Mouse (Mus musculus) c-Kit-negative CD71-positive TER-119-positive erythroid progenitor cells, embryonic 14.5 days (primary cell): ENCODE measurements at regions not wholly inside any gene's neighbourhood (a gene's known extent, or its start where the extent isn't known, plus 50 kb on each side); places are given as distances from the start of the nearest gene placed in this dataset.

Experiments
- DNase-seq: peaks from one replicate; pipeline ENCODE4 v3.0.0-alpha.2; 2013; ENCODE audit warnings: low read depth, low spot score

DNA sequence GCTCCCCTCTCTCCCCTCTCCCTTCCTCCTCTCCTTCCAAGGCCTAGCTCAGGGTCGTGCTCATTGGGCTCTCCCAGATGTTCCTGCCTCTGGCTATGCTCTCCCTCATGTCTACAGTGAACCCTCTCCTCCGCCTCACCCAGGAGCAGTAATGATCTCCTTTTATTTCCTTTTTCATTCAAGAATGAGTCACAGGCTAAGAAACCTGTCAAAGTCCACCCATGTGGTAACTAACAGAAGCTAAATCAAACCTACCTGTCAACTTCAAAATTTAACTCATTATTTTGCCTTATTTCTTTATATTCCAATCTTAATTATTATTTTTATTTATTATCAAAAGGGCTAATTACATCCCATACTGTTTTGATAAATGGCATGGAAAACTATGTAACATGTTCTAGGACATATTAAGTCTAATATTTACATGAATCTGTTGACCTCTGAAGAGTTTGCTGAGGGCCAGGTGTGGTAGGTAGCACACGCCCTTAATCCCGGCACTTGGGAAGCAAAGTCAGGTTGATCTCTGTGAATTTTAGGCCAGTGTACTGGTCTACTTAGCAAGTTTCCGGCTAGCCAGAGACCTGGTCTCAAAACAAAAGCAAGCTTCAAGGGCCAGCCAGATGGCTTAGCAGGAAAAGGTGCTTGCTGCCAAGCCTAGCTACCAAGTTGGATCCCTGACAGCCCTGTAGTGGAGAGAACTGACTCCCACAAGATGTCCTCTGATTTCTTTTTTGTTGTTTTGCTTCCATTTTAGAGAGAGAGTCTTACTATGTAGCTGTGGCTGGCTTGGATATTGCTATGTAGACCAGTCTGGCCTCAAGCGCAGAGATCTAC is 51.9 kb upstream of the Slc16a1 start:
- no peak for DNase-seq

DNA sequence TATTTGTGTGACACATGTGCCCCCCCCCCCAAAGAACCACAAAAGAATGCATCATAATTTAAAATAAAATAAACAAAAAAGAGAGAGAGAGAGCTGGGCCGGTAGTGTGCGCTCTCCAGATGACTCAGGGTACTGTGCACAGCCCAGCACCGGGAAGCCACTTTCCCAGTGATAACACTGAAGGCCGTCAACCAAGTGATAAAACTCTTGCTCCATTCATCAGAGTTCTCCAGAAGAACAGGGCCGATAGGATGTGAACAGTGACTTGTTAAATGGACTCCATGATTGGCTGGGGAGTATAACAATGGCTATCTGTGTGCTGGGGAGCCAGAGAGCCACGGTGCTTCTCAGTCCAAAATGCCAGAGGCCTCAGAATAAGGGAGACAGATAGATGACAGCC is 53.2 kb upstream of the Slc16a1 start:
- DNase-seq: peak; percentile 16

DNA sequence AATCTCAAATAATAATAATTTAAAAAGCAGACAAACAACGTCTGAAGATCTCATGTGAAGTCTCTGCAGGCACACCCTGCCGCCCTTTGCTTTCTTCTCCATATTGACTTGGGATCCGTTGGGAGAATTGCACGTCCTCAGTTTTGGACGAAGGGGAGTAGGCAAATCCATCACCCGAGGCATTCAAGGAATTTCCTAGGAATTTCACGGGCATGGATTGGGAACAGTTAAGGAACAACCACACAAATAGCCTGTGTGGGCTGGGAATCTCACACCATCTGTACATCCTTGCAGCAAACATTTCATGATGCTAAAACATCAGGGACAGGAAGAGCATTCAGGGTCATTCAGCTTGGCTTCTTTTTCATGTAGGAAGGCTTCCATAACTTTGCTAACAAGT is 55.2 kb upstream of the Slc16a1 start:
- DNase-seq: no peak

DNA sequence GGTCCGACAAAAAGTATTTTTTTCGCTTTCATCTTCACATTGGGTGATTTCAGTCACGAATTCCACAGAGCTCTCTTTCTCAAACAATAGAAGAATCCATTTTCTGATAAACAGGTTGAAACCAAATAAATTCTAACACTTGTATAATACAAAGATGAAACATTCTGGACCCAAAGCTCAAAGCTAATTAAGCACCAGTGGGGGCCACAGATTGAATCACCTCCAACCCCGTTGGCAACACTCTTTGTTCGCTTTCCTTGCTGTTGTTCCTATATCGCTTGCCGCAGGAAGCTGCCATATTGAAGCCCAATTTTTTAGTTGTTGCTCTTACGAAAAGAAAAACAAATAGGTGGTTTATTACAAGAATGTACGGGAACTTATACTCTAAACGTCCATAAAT is 55.9 kb upstream of the Slc16a1 start:
- no peak for DNase-seq

DNA sequence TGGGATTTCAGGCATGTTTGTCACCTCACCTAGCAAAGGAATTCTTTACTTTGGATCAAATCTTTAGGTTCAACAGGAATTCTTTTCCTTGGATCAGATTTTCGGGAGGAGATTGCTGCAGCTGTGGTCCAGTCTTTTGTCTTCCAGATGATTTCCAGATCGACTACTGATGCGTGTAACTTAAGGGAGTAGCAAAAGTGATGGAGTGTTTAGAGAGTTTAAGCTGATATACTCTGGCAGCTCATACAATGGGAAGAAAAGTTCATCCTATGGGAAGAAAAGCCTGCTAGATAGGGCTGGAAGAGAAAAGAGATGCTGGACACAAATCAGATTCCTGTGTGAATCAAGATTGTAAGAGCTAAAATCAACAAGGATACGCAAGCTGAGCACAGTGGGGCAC is 59.3 kb upstream of the Slc16a1 start:
- no peak for DNase-seq

DNA sequence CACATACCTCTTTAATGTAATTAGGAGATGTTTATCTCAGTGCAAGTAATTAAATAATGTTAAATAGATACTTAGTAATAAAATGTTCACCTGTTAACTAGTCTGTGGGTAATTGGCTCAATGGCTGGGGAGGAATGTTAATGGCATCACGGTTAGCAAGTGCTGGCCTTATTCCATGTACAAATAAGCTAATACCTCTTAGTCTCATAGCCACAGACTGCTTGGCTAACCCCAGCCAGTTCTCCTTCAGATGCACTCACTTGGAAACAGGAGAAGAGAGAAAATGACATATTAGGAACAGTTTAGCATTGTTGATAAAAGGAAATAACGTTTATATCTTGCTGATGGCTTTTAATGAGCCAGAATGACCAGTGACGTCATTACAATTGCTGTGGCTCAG is 60.1 kb upstream of the Slc16a1 start:
- DNase-seq: no peak

DNA sequence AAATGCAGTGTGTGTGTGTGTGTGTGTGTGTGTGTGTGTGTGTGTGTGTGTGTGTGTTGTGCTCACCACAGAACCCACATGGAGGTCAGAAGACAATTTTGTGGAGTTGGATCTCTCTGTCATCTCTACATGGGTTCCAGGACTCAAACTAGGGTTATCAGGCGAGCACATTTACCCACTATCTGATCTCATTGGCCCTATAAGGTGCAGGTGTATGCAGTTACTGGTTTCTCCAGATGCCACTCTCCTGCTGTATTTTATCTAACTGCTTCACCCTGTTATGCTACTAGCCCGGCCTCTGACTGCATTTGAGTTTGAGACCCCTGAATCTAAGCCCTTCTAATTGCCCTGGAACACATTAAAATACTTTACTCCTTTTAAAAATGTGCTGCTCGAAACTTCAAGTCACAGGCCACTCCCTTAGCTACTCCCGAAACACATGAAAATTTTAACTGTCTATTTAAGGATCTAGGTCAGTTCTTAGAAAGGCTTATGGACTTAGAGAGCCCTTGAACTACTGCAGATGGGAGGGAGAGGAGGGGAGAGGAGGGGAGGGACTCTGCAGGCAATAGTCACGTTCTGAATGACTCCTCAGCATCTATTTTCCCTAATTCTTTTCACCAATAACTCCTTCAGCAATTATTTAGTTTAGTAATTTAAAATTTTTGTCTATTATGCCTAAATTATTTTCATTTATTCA is 61.1 kb upstream of the Slc16a1 start:
- DNase-seq: no peak

DNA sequence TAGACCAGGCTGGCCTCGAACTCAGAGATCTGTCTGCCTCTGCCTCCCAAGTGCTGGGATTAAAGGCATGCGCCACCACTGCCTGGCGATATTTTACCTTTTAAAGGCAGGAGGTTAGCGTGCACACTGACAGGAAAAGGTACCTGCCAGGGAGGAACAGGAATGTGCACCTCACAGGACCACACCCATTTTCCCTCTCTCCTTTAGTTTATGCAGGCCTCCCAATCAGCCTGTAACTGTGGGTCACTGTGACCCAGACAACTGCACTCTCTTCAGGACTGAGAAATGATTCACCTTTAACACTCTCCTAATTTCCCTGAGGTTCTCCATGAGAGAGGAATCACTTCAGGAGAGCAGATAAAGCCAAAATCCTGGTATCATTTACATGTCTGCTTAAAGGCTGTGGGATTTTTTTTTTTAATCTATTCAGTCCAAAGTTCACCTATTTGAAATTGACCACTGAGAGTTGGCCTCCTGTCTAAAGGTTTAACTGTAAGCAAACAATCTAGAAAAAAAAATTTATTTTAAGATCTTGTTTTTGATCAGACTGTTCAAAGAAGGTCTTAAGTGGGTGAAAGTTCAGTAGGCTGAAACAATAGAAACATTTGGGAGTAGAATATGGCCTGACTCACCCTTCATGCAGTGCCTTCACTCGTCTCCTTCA is 61.7 kb upstream of the Lrig2 start:
- no peak for DNase-seq

DNA sequence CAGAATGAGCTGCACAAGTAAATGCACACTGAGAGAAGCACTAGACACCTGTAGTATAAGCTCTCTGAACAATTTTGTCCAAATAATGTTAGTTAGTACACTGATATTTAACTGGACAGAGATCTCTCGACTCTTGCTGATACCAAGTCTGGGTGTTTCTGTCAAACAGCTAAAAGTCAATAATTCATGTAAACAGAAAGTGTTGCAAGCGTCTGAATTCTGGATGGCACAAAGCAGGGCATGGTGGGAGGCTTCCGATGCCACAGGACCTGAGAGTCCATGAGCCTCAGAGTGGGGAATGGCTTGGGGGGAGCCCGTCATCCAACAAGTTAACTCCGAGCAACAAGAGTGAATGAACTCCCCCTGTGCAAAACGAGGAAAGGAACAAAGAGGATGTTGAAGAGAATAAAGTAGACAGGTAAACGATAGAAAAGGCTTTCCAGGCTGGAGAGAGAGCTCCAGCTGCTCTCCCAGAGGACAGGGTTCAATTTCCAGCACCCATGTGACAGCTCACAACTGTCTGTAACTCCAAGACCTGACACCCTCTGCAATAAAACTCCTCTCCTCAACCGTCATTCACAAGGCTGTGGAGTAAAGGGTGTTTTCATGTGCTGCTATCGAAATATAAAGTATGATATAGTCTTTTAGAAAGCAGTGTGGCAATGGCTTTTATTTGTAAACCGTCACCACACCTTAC is 60.4 kb upstream of the Lrig2 start:
- no peak for DNase-seq

DNA sequence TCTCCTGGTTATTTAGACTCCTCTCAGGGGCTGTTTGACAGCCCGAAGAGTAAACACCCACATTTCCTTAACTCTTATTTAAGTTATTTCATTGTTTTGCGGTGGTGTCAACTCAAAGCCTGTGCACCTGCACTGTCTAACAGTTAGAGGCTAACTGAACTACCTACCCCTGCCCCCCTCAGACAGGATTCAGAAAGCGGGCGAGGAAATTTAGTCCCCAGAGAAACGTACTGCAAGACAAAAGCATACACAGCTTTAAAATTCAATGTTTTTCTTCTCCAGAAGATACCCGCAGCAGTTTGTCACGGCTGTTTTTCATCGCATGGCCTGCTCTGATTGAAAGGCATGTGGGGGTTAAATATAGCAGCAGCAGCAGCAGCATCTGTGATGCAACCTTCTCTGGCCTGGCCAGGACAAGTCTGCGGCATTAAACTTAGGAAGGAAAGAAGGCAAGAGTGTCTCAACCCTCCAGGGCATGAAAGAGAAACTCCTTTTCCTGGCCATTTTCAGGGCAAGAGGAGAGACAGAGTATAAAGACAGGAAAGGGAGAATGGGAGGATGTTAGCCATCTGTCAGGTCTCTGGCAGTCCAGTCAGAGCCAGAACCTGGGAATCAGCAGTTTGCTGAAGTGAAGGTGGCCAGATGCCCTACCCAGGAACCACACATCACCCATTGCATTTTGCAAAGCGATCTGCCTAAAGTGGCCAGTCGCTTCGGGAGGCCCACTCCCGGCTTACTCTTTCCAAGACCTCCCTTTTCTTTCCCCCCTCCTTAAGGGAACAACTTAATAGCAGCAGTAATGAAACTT is 53.9 kb upstream of the Lrig2 start:
- DNase-seq: no peak

DNA sequence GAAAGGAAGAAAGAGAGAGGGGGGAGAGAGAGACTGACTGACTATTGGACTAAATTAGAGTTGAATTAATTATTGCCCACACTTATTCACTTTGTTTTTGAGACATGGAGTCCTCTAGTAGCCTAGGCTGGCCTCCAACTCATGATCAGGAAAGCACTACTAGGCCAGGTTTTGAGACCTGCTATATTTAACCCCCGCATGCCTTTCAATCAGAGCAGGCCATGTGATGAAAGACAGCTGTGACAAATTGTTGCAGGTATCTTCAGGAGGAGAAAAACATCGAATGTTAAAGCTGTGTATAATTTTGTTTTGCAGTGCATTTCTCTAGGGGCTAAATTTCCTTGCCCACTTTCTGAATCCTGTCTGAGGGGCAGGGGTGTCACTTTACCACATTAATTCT is 53.1 kb upstream of the Lrig2 start:
- DNase-seq: no peak

DNA sequence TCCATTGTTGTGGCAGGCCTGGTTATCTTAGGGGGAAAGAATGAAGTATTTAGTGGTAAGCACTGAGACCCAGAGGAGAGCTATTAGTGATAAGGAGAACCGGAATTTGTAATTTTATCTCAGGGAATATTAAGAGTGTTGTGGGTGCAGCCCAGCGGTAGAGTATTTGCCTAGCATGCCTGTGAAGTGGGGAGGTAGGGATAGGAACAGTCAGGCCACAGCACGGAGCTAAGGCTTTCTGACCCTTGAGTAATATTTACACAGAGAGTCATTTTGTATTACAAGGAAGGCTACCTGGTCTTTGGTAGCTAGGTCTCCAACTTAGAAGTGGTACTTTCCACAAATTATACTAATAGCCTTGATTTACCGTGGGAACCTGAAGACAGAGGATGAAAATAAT is 49.8 kb upstream of the Lrig2 start:
- no peak for DNase-seq
